Mouse (Mus musculus) adrenal gland, postnatal 36 days (tissue): ENCODE measurements around the gene Arhgef6. TPM values are rescaled to one million over a fixed set of nuclear protein-coding genes. Genes with fewer than 3 reads are reported as not detected.

Source experiments
- DNase-seq, 2 experiments: peaks; one replicate each; pipeline ENCODE4 v3.0.0; 2021; ENCODE audit warnings: mixed read lengths in 1 of 2
- total RNA-seq, 2 experiments: library from RNA; stranded (reverse); gene quantifications; 2 replicates each; pipeline ENCODE4 v1.2.3; 2021

Arhgef6 gene
- total RNA-seq, 2 experiments from 2014 or later = 36.6 to 42.6 TPM

DNA sequence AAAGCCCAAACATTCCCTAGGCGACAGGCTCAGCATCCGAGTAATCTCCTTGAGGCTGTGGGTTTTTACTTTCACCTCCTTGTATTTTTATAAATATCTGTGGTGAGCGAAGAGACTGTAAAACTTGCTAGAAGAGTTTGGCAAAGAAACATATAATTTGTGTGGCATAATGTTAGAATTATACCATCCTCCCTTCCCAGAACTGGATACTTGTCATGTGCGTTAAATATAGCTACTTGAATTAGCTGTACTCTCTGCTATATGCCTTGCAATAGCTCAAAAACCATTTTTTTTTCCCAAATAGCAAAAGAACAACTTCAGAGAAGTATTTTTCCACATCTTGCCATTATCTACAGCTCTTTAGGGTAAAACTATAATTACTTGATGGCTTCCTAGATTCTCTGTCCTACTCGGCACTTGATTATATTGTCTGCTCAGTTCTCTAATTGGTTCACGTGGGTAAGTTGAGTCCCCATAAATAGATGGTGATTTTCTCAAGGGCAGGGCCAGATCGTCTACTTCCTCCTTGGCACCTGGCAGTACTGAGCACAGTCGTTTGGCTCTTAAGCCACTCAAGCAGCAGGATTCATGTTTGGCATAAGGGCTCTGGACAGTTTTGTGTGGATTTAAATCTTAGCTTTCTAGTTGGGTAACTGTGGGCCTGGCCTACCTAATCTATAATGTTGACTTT lies 35.2 kb downstream of the Arhgef6 start:
- no peak for DNase-seq

DNA sequence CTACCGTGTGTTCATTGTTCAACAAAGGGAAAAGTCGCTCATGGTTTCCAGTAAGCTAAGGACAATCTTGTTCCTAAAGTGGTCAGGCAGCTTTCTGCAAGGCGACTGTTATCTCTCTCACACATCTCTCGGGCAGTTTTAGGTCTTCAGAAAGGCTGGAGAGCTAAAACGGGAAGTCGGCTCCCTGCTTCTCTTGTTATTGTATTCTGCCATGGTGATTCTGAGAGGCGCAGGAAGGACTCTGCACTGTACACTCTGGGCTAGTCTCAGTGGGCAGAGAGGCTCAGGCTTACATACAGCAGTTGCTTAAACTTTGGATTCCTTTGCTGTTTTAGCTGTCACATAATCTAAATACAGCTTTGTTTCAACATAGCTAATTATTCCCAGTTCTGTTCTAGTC lies 39.6 kb downstream of the Arhgef6 start:
- no peak for DNase-seq

DNA sequence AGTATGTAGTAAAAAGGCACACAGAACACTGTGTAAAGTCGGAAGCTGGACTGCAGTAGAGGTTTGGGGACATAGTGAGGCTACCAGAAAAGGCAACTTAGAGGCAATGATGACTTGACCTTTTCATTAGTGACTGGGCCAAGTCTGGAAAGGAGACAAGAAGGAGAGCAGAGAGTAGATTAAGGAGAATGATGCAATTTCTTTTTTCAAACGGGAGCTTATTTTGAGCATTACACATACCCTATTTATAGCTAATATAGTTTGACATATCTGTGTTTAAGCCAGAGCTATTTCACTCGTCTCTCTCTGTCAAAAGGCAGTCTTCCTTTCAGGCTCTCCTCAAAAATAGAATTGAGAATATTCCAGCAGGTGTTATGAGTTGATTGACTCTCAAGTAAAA lies 50.1 kb downstream of the Arhgef6 start:
- no peak for DNase-seq

DNA sequence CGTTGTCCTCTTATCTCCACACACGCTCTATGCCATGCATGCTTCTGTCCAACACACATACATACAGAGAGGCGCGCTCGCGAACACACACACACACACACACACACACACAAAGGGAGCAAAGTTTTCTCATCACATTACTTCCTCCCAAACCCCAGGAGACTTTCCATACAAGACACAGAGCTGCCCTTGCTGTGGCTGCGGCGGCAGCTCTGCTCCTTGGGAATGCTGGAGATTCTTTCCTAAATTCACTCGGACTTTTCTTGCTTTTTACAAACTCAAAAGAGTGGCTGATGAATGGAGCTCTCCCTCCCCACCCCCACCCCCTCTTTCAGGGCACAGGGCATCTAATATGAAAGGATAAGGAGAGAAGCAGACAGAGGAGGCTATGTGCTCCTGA lies 52.2 kb downstream of the Arhgef6 start:
- no peak for DNase-seq

DNA sequence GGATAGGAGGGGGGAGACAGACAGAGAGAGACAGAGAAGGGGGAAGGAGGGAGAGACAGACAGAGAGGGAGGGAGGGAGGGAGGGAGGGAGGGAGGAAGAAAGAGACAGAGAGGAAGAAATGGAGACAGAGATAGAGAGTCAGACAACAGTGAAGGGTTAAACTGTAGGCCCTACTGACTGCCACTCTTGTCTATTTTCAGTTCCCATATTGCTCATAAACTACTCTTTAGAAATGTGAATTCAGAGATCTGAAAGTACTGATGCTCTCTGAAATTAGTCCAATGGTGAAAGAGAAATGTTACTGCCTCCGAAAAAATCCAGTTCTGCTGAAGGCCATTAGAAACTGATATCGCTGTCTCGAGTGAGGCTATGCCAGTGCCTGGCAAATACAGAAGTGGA lies 56.3 kb downstream of the Arhgef6 start:
- no peak for DNase-seq

DNA sequence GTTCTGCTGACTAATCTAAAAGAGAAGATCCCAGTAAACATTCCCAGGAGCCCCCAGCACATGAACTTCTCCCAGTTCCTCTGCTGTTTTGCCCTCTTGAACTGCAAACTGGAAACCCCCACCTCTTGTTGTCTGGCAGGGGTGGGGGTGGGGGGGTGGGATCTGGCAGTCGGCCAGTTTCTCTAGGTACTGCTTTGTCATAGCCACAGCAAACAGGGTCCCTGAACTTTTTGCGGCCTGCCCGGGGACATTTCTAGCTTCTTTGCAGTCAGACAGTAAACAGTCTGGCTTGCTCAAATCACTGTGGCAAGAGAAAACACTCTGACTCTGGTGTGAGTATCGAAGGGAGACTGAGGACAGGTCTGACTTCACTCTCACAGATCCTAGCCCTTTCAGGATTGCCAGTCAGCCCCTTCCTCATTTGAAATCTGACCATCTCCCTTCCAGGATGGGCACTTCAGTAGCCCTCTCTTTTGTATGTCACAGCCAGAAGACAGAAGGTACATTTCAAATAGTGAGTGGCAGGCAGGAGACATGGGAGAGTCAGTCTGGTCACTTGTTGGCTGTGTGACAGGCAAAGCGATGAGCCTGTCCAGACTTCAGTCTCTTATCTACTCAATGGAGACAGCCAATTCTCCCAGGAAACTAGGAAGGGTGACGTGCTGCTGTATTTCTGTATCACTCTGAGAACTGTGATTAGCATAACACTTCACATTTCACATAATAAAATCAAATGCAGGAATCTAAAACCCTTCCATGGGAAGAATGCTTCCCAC lies 60.8 kb downstream of the Arhgef6 start:
- peak; percentile 5 to 7 for DNase-seq

DNA sequence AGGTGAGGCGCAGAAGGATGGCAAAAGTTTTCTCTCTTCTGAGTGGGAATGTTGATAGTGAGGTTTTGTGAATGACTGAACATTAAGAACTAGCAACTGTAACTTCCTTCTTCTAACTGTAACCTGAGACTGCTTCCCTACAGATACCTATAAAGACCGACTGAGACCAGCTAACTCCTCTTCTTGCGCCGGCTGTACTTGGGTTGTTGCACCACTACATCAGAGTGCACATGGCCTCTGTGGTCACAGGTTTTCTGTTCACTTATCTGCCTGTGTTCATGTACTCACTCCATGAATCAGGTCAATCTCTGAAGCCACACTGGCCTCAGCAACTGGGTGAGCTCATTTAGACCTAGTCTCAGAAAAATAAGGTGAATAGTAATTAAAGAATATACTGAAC lies 75.0 kb downstream of the Arhgef6 start:
- no peak for DNase-seq

DNA sequence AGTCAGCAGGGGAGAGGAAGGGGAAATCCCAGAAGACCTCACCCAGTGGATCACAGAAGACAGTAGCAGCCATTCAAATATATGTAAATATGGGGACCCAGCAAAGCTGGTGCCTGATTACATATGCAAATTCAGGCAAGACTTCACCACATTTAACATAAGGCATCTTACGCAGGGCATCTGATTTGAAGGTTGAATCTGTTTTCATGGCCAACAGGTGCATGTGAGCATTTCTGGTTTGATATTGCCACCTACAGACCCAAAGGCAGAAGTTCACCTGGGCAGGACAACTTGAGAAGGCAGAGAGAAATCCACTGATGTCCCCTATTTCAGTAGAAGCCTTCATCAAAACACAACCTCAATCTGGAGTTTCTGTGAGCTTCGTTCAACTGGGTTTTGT lies 77.8 kb downstream of the Arhgef6 start:
- DNase-seq = no peak

DNA sequence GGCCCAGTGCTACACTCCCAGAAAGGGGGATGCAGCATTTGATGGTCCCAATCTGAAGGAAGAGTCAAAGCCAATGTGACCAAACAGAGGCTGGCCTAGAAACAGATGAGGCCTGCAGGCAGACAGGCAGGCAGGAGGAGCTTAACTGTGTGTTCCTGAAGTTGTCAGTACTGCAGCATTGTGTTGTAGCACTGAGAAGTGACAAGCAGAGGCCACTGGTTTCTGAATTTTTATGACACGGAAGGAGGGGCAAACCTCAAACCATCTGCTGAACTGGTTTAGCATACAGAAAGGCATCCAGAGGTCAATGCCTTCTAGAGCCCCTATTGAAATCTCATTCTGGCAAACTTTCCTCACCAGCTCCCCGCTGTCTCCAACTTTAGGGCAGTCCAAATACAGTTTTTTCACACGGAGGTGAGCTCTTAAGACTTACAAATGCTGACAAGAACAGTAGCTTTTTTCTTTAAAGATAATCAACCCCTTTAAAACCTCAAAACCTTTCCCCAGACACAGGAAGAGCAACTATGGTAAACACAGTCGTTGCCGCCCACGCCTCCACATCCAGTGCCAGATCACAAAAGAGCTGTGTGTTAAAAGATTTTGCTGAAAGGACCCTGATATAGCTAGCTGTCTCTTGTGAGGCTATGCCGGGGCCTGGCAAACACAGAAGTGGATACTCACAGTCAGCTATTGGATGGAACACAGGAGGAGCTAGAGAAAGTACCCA lies 85.0 kb downstream of the Arhgef6 start:
- no peak for DNase-seq

DNA sequence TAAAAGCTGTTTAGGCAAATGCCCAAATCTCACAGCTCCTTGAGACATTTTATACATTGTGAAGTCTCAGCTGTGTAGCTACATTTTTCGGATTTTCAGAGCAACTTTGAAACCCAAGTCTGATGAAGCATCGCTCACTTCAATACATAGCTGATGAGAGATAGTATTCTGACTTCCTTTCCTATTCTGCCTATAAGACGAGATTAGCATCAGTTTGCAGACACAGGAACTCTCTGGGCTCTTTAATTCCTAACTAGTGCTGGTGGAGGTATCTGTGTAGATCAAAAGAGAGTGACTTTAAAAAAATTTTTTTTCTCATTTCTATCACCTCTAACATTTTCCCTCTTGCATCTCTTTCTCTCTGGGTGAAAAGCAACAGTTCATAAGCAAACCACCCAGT lies 100.0 kb downstream of the Arhgef6 start:
- no peak for DNase-seq

DNA sequence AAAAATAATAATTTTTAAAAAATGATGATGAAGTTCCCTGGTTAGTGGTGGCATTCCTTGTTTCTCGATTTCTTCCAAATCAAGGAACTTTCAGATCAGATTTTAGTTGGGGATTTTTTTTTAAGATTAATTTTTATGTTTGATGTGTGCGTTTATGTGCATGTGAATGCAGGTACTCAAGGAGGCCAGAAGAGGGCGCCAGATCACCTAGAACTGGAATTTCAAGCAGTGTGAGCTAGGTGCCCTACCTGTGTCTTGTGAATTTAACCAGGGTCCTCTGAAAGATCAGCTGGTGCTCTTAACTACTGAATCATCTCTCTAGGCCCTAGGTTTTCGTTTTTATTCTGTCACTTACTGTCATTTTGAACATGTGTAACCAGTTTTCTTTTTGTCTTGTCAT lies 102.5 kb downstream of the Arhgef6 start:
- no peak for DNase-seq

DNA sequence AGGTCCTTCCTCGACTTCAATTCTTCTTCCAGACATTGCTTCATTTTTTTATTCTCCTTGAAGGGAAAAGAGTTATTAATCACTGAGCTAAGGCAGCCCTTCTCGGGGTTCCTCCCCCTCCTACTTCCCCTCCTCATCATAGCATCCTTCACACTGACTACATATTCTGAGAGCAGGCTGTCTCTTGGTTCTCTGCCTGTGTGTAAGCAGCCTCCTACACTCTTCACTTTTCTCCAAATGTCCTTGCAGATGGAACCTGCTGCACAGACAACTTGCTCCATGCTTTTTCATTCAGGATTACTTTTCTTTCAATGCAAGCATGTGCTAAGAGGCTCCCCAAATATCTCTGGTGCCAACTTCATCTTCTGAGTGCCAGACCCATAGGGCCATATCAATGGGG lies 104.9 kb downstream of the Arhgef6 start:
- no peak for DNase-seq

DNA sequence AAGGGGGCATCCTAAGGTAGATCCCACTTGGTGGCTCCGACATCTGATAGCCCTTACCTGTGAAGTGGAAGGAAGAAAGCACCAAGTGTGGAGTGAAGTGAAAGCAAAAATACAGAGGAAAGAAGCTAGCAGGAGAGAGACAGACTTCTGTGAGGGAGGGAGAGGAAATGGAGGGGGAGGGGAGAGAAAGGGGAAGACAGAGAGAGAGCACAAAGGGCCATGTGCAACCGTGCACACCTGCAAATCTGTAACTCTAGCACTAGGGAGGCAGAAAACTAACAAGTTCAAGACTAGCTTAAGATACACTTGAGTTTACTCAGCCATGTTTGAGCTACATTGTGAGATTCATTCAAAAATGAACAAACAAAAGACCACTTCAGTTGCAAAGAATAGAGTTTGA lies 110.4 kb downstream of the Arhgef6 start:
- DNase-seq = no peak

DNA sequence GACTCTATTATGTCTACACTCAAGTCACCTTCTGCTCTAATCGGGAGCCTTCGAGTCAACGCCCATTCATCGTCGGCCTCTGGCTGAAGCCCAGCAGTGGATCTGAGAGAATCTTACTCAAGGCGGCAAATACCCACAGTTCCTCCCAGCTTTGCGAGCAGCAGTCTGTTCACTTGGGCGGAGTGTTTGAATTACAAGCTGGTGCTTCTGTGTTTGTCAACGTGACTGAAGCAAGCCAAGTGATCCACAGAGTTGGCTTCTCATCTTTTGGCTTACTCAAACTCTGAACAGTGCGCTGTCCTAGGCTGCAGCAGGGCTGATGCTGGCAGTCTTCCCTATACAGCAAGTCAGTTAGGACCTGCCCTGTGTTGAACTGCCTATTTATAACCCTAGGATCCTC lies 115.2 kb downstream of the Arhgef6 start:
- no peak for DNase-seq

DNA sequence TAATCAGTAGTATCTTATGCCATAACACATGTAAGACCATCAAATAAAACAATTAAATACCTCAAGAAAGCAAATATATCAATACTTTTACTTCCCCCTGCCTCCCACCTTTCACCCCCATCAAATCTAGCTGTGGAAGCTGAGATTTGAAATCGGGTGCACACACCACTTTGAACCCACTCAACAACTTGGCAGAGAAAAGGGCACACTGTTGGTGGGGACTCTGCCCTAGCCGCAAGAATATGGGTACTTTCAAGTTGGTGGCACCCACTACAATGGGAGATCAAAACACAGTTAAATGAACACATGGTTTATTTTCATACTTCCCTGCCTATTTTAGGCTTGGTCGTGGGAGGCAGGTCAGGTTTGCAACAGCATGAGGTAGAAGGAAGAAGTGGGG lies 116.6 kb downstream of the Arhgef6 start:
- DNase-seq = no peak

DNA sequence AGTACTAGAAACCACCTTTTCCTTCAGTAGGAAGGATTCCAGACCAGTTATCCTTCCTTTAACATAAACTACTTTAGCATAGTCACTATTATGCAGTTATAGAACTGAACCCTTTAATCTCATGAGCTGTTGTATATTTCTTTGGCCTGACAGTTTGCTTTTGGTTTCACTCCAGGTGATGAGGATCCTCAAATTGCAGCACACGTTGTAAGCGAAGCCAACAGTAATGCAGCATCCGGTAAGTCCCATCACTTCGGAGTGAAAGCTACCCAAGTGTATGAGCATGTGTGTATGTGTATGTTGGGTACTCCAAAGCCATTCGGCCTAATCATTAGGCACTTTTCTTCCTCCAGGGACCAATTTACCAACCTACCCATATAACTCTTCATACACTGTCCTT lies 119.0 kb downstream of the Arhgef6 start:
- DNase-seq = no peak

DNA sequence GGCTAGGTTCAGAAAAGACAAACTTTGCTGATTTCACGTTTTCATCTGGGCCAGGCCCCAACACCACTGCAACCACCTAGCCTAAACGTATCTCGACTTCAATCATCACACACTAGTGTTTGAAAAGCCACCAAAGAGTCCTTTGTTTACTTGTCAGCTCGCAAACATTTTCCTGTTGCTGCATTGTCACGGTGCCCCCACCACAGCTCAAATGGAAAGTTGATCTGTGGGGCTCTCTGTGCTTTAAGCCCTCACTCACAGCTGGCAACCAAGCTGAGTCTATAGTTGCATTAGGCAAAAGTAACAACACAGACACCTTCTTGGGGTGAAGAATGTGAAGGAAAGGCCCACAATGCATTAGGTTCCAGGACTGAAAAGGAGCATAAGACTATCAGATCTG lies 122.3 kb downstream of the Arhgef6 start:
- DNase-seq = no peak

DNA sequence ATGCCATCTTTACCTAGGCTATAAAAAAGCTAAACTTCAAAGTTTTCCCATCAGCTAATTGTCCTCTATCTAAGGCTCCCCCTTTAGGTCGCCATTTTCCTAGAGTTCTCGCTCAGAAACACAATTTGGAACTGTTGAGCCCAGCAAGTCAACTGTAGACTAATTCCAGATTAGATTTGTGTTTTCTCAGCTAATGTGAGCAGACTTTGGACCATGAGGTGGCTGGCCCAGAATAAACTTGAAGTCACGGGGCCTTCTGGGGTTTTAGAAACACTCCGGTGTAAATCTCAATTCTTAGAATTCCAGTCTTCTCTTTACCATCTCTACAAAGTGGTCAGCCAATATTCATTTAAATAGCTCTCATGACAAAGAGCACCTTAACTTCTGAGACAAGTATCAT lies 123.0 kb downstream of the Arhgef6 start:
- no peak for DNase-seq

DNA sequence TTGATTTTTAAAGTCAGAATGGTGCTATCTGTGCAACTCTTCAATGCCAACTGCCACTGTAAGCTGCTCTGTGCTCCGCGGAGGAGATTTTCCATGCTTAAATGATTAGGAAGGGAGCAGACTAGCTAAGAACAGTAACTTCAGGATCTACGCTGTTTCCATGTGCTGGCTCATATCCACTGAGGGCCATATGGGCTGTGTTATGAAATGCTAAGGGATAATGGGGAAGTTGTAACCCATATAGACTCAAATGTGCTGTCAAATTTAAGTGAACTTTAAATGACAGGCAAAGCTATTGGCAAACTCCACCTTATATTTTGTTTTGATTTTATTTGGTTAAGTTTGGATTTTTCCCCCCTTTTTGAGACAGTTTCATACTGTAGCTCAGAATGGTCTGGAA lies 125.7 kb downstream of the Arhgef6 start:
- DNase-seq = no peak

DNA sequence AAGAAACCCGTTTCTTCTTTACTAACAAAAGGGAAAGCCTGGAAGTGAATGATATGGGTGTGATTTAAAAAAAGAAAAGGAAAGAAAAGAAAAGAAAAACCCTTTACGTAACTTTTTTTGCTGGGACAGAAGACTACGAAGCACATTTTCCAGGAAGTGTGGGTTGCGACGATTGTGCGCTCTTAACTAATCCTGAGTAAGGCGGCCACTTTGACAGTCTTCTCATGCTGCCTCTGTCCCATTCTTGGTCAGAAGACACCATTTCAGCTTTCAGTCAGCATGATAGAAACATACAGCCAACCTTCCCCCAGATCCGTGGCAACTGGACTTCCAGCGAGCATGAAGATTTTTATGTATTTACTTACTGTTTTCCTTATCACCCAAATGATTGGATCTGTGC lies 126.7 kb downstream of the Arhgef6 start, which contains the start of gene Cd40lg:
Gene Cd40lg, plus strand, starts transcription at position 268 of the 400 bp plus-strand sequence.
- no peak for DNase-seq

DNA sequence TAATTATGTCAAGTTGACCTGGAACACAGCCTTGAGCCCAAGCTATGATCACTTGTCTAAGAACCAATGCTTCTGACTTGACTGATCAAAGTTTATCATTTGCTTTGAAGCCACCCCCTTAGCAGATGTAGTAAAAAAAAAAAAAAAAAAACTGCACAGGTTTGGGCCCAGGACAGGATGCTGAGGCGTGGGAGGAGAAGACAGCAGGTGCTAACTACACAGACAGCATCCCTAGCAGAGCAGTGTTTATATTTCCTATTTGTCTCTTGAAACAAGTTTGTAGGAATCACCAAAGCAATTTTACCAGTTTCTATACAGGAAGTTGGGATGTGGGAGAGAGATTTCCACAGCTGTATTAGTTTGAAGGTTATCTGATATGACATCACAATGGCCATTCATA lies 127.9 kb downstream of the Arhgef6 start:
- DNase-seq = no peak

DNA sequence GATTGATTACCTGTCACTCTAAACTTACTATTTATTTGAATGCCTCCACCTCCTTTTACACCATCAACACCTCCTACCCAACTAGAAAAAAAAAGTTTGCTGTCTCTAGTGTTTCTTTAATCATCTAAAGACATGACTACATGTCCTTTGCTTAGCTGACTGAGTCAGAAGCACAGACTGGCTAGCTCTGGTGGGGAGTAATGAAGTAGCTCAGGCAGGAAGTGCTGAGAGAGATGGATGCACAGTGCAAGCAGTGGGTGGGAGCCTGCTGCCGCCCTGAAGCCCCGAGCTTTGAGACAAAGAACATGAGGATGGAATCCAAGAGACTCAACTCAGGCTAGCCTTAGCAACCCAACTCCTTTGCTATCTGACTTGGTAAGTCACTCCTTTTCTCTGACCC lies 138.1 kb downstream of the Arhgef6 start:
- DNase-seq = no peak

DNA sequence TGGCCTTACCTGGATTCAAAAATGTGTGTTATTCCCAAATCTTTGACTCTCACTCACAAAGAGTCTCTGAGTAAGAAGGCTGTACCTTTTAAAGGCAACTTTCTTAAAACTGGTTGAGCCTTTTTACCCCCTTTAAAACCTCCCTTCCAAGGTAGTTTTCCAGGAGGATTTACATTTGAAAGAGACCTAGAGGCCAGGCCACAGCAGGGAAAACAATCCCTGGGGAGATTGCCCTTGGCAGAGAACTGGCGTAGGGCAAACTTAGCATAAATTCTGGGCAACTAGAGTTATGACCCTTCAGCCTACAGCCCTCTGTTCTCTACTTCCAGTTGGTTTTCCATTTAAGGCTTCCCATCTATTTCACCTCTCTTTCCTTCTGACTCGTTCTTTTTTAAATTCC lies 140.5 kb downstream of the Arhgef6 start:
- peak in 1 of 2 experiments; percentile 1 for DNase-seq
